Mouse (Mus musculus): ENCODE data around the gene Iqsec1. TPM values are rescaled to one million over a fixed set of nuclear protein-coding genes. Genes with fewer than 3 reads are reported as not detected.

The Iqsec1 gene
- total and polyA plus RNA-seq, 3 experiments: 17.0 to 90.4 (median 83.5) TPM

- H3K4me1 ChIP-seq (ENCODE audit: control insufficient read depth in 1 of 2, insufficient read depth in 2 of 2): no peaks in the 10 kb centered on the region
- H3K27me3 ChIP-seq (replicated peaks): peaks cover 82% of the 10 kb centered on the region
- no peak overlapping the region for H3K27ac ChIP-seq (ENCODE audit: insufficient read depth, low read depth)
- H3K36me3 ChIP-seq (replicated peaks in 1 of 2; ENCODE audit: control insufficient read depth in 1 of 2, insufficient read depth in 1 of 2, low read length in 1 of 2): no peaks in the 10 kb centered on the region
- H3K79me2 ChIP-seq (replicated peaks; ENCODE audit: control insufficient read depth, extremely low read depth, insufficient read depth, poor library complexity, severe bottlenecking): no peaks in the 10 kb centered on the region
- in situ Hi-C loops (cut with MboI; ENCODE audit: low pct_ligation_motif_present, low pct_unique_long_range_greater_than_20kb, low sequenced_read_pairs) (no loop called here), dilution Hi-C loops (cut with MboI; ENCODE audit: extremely low pct_ligation_motif_present, extremely low pct_unique_long_range_greater_than_20kb, low sequenced_read_pairs) (no loop called here)
- no peak overlapping the region for H3K4me2 ChIP-seq (ENCODE audit: insufficient read depth, low read depth, poor library complexity, severe bottlenecking)
- H3K9ac ChIP-seq (ENCODE audit: insufficient read depth, low read depth): no peak overlapping the region
- TF ChIP-seq EP300 (IDR thresholded peaks at IDR 0.05; ENCODE audit: low read length): no peak
- no peak for TF ChIP-seq ZMIZ1 (IDR thresholded peaks at IDR 0.05; ENCODE audit: low read depth, low read length)
- no peak for TF ChIP-seq RAD21 (IDR thresholded peaks at IDR 0.05; ENCODE audit: low read depth, low read length)
- TF ChIP-seq ZC3H11A (IDR thresholded peaks at IDR 0.05; ENCODE audit: low read depth, low read length): no peak
- no peak for TF ChIP-seq CHD1 (IDR thresholded peaks at IDR 0.05; ENCODE audit: low read depth, low read length)
- TF ChIP-seq PAX5 (IDR thresholded peaks at IDR 0.05; ENCODE audit: low read length): no peak
- TF ChIP-seq ZNF384 (IDR thresholded peaks at IDR 0.05; ENCODE audit: low read depth, low read length): no peak
- TF ChIP-seq SIN3A (IDR thresholded peaks at IDR 0.05; ENCODE audit: low read length): no peak
- no peak for TF ChIP-seq JUND (conservative IDR thresholded peaks at IDR 0.05; ENCODE audit: low read depth, low read length)
- no peak for TF ChIP-seq CTCF (conservative IDR thresholded peaks at IDR 0.05 in 1 of 2, IDR thresholded peaks at IDR 0.05 in 1 of 2; ENCODE audit: low read depth in 2 of 2, low read length in 2 of 2)
- no peak for TF ChIP-seq JUN (IDR thresholded peaks at IDR 0.05; ENCODE audit: insufficient read depth, low read depth, low read length)
- TF ChIP-seq E2F4 (IDR thresholded peaks at IDR 0.05; ENCODE audit: insufficient replicate concordance, low read depth, low read length): no peak
- no peak for TF ChIP-seq USF2 (conservative IDR thresholded peaks at IDR 0.05; ENCODE audit: low read depth, low read length)
- TF ChIP-seq GABPA (IDR thresholded peaks at IDR 0.05; ENCODE audit: insufficient replicate concordance, low read depth, low read length): no peak
- TF ChIP-seq UBTF (IDR thresholded peaks at IDR 0.05; ENCODE audit: low read depth, low read length): no peak
- TF ChIP-seq MAFK (IDR thresholded peaks at IDR 0.05; ENCODE audit: insufficient replicate concordance, low read length): no peak
- TF ChIP-seq NELFE (IDR thresholded peaks at IDR 0.05; ENCODE audit: low read depth, low read length): no peak
- TF ChIP-seq USF1 (IDR thresholded peaks at IDR 0.05; ENCODE audit: low read depth, low read length): no peak
- no peak for TF ChIP-seq MYC (IDR thresholded peaks at IDR 0.05; ENCODE audit: low read depth, low read length)
- no peaks in the 10 kb centered on the region for H3K9me3 ChIP-seq (replicated peaks; ENCODE audit: low read length)
- no peak overlapping the region for H3K4me3 ChIP-seq (replicated peaks in 1 of 3; ENCODE audit: low read depth in 2 of 3, low read length in 2 of 3, poor library complexity in 1 of 3)
- no peak for DNase-seq (ENCODE audit: extremely low read depth)
Observed at GRCm38 (mm10) chr6:90925472-90925871, 63.0 kb downstream of the Iqsec1 start.

GRCm38 (mm10) chr6:90924796-90925195, 63.7 kb downstream of the Iqsec1 start:
- dilution Hi-C loops (cut with MboI; ENCODE audit: extremely low pct_ligation_motif_present, extremely low pct_unique_long_range_greater_than_20kb, low sequenced_read_pairs): no loop called here
- H3K9me3 ChIP-seq (replicated peaks; ENCODE audit: low read length): no peaks in the 10 kb centered on the region
- no peaks in the 10 kb centered on the region for H3K4me1 ChIP-seq (ENCODE audit: control insufficient read depth in 1 of 2, insufficient read depth in 2 of 2)
- H3K4me2 ChIP-seq (ENCODE audit: insufficient read depth, low read depth, poor library complexity, severe bottlenecking): no peak overlapping the region
- H3K36me3 ChIP-seq (replicated peaks in 1 of 2; ENCODE audit: control insufficient read depth in 1 of 2, insufficient read depth in 1 of 2, low read length in 1 of 2): no peaks in the 10 kb centered on the region
- no peak overlapping the region for H3K27ac ChIP-seq (ENCODE audit: insufficient read depth, low read depth)
- DNase-seq (ENCODE audit: extremely low read depth): no peak
- H3K4me3 ChIP-seq (replicated peaks in 1 of 3; ENCODE audit: low read depth in 2 of 3, low read length in 2 of 3, poor library complexity in 1 of 3): no peak overlapping the region
- TF ChIP-seq MEF2A (IDR thresholded peaks at IDR 0.05; ENCODE audit: borderline replicate concordance, low read depth, low read length): no peak
- TF ChIP-seq NRF1 (IDR thresholded peaks at IDR 0.05; ENCODE audit: low read depth, low read length): no peak
- in situ Hi-C loops (cut with MboI; ENCODE audit: low pct_ligation_motif_present, low pct_unique_long_range_greater_than_20kb, low sequenced_read_pairs): no loop called here
- no peak overlapping the region for H3K9ac ChIP-seq (ENCODE audit: insufficient read depth, low read depth)
- H3K27me3 ChIP-seq (replicated peaks): peaks cover 82% of the 10 kb centered on the region
- H3K79me2 ChIP-seq (replicated peaks; ENCODE audit: control insufficient read depth, extremely low read depth, insufficient read depth, poor library complexity, severe bottlenecking): no peaks in the 10 kb centered on the region
